ENCODE assay signal across 10 mouse cellular contexts in the genomic region with DNA sequence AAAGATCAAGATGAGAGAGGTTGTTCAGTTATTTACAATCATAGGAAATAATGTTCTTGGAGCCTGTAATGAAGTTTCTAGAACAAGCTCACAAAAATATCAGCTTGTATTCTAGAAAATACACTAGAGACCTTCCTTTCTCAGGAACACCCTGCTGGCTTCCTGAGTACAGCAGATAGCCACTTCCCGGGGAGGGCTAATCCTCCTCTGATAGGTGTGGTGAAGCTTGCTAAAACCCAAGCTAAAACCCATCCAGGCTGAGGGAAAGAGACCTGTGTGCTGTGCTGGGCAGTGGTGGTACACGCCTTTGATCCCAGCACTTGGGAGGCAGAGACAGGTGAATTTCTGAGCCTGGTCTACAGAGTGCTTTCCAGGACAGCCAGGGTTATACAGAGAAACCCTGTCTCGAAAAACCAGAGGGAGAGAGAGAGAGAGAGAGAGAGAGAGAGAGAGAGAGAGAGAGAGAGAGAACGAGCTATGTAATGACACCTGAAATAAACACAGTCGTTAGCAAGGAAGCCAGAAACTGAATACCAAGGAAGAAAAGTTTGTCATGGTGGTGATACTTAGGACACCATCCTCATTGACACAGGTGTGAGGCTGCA. TPM values are rescaled to one million over a fixed set of nuclear protein-coding genes. Genes with fewer than 3 reads are reported as not detected.
DNase-seq lines count a peak whose midpoint lies in the region; ATAC-seq and TF ChIP-seq lines count a peak whose summit lies in the region.
"Had no signal": no experiment of that assay in that cellular context is flagged by ENCODE, and none has a peak within 500 bp of the region (broad histone marks: within the 10 kb centered on the region; RNA-seq: fewer than 3 reads in every experiment).

No protein-coding gene starts in this region.

- no peak for TF ChIP-seq CTCF in layer of hippocampus, adult 2 months (conservative IDR thresholded peaks at IDR 0.05)
- no peak for TF ChIP-seq CTCF in MEL (IDR thresholded peaks at IDR 0.05 in 2 of 3, conservative IDR thresholded peaks at IDR 0.05 in 1 of 3; ENCODE audit: control insufficient read depth in 1 of 3, insufficient read depth in 1 of 3, low read depth in 2 of 3, low read length in 3 of 3, poor library complexity in 1 of 3, severe bottlenecking in 1 of 3)

- peak overlapping the region; percentile 15 for H3K4me2 ChIP-seq in liver, embryonic 13.5 days
- H3K4me2 ChIP-seq: embryonic facial prominence, embryonic 12.5 days; neural tube, embryonic 13.5 days; stomach, embryonic 15.5 days had no signal

- no peaks in the 10 kb centered on the region for H3K9me3 ChIP-seq in MEL (replicated peaks; ENCODE audit: insufficient read depth, low read length)
- H3K9me3 ChIP-seq in liver, embryonic 13.5 days (replicated peaks), result no peaks in the 10 kb centered on the region
- H3K9me3 ChIP-seq: embryonic facial prominence, embryonic 12.5 days; neural tube, embryonic 13.5 days; stomach, embryonic 15.5 days had no signal

- H3K27ac ChIP-seq in layer of hippocampus, adult 2 months, result peak overlapping the region; percentile 77
- H3K27ac ChIP-seq in MEL (ENCODE audit: control insufficient read depth, low read depth, low read length), result peak overlapping the region; percentile 89
- H3K27ac ChIP-seq in brown adipose tissue, adult 24 weeks (replicated peaks; ENCODE audit: low read depth, low read length), result peak overlapping the region; percentile 75
- H3K27ac ChIP-seq in liver, embryonic 13.5 days, result peak overlapping the region; percentile 74
- H3K27ac ChIP-seq: embryonic facial prominence, embryonic 12.5 days; stomach, embryonic 15.5 days had no signal

- peak; percentile 74 for ATAC-seq in liver, embryonic 13.5 days (ENCODE audit: low read depth)

- H3K36me3 ChIP-seq in MEL (ENCODE audit: control insufficient read depth in 1 of 2, insufficient read depth in 2 of 2, low read length in 2 of 2), result peaks cover 0 to 41% of the 10 kb centered on the region in 2 experiments; a peak in 2 of 4 replicates
- peaks cover 4% of the 10 kb centered on the region; the same call in 1 of the 2 replicates for H3K36me3 ChIP-seq in liver, embryonic 13.5 days
- H3K36me3 ChIP-seq: embryonic facial prominence, embryonic 12.5 days; neural tube, embryonic 13.5 days; stomach, embryonic 15.5 days had no signal

- H3K27me3 ChIP-seq in MEL (ENCODE audit: control insufficient read depth in 1 of 2, insufficient read depth in 2 of 2, low read length in 2 of 2), result no peaks in the 10 kb centered on the region
- H3K27me3 ChIP-seq in liver, embryonic 13.5 days, result no peaks in the 10 kb centered on the region
- H3K27me3 ChIP-seq: embryonic facial prominence, embryonic 12.5 days; neural tube, embryonic 13.5 days; stomach, embryonic 15.5 days had no signal

- no peak for DNase-seq in layer of hippocampus, adult 2 months (ENCODE audit: low spot score in 2 of 2)
- DNase-seq in layer of hippocampus, postnatal 14 days (ENCODE audit: low spot score in 2 of 2), result no peak
- DNase-seq in MEL (ENCODE audit: low read depth, low spot score), result peak; percentile 89
- DNase-seq in liver, embryonic 13.5 days, result no peak
- no peak for DNase-seq in embryo, embryonic 10 days (ENCODE audit: low spot score)
- DNase-seq in cerebellum, adult 9-11 months, result no peak

- peaks cover 45% of the 10 kb centered on the region for H3K79me2 ChIP-seq in MEL (ENCODE audit: control insufficient read depth, insufficient read depth, low read length, poor library complexity)

- H3K4me3 ChIP-seq in layer of hippocampus, adult 2 months, result no peak overlapping the region
- peak overlapping the region; percentile 15 to 22; a peak in 2 of 4 replicates for H3K4me3 ChIP-seq in MEL (ENCODE audit: control insufficient read depth in 1 of 2, insufficient read depth in 1 of 2, low read depth in 2 of 2, low read length in 2 of 2)
- H3K4me3 ChIP-seq in brown adipose tissue, adult 24 weeks (ENCODE audit: insufficient read depth, low read depth, low read length), result no peak overlapping the region
- H3K4me3 ChIP-seq in liver, embryonic 13.5 days (replicated peaks), result no peak overlapping the region
- H3K4me3 ChIP-seq: embryonic facial prominence, embryonic 12.5 days; neural tube, embryonic 13.5 days; stomach, embryonic 15.5 days had no signal

- H3K4me1 ChIP-seq in MEL (ENCODE audit: control insufficient read depth in 1 of 2, insufficient read depth in 2 of 2, low read length in 2 of 2), result peaks cover 23 to 47% of the 10 kb centered on the region in 2 experiments
- peaks cover 39% of the 10 kb centered on the region for H3K4me1 ChIP-seq in brown adipose tissue, adult 24 weeks (ENCODE audit: control insufficient read depth, insufficient read depth, insufficient read length, low read length)
- peaks cover 54% of the 10 kb centered on the region for H3K4me1 ChIP-seq in liver, embryonic 13.5 days (replicated peaks)

- H3K9ac ChIP-seq in MEL (ENCODE audit: control insufficient read depth, low read depth, low read length, poor library complexity, severe bottlenecking), result peak overlapping the region; percentile 54
- peak overlapping the region; percentile 37 for H3K9ac ChIP-seq in liver, embryonic 13.5 days
- H3K9ac ChIP-seq: embryonic facial prominence, embryonic 12.5 days; neural tube, embryonic 13.5 days; stomach, embryonic 15.5 days had no signal

- TF ChIP-seq POLR2A in MEL (IDR thresholded peaks at IDR 0.05; ENCODE audit: control insufficient read depth in 1 of 2, insufficient read depth in 1 of 2, low read depth in 1 of 2, low read length in 2 of 2, poor library complexity in 1 of 2), result peak in 1 of 2 experiments; percentile 74; a peak in 2 of 4 replicates

- peak; percentile 63 to 78; a peak in 3 of 4 replicates for TF ChIP-seq EP300 in MEL (IDR thresholded peaks at IDR 0.05; ENCODE audit: low read depth in 1 of 2, low read length in 2 of 2)

- TF ChIP-seq RAD21 in MEL (IDR thresholded peaks at IDR 0.05; ENCODE audit: low read depth, low read length), result no peak

- WGBS in liver, embryonic 13.5 days (ENCODE audit: insufficient replicate concordance), result 16% methylated on average over 5 of the region's 5 CpGs

TF ChIP-seq in MEL, 35 proteins besides CTCF, POLR2A, EP300 and RAD21 (continues in another document):
- no peak for TF ChIP-seq ZC3H11A (IDR thresholded peaks at IDR 0.05; ENCODE audit: low read depth, low read length)
- TF ChIP-seq USF1 (IDR thresholded peaks at IDR 0.05; ENCODE audit: low read depth, low read length), result no peak
- TF ChIP-seq ZNF384 (IDR thresholded peaks at IDR 0.05; ENCODE audit: low read depth, low read length), result no peak
- no peak for TF ChIP-seq GABPA (IDR thresholded peaks at IDR 0.05; ENCODE audit: low read depth, low read length)
- no peak; the same call in 1 of the 2 replicates for TF ChIP-seq TAL1 (IDR thresholded peaks at IDR 0.05; ENCODE audit: low read length)
- no peak for TF ChIP-seq ZKSCAN1 (IDR thresholded peaks at IDR 0.05; ENCODE audit: low read depth, low read length)
- peak; percentile 53 for TF ChIP-seq MAX (IDR thresholded peaks at IDR 0.05; ENCODE audit: low read length)
- TF ChIP-seq POLR2AphosphoS5 (IDR thresholded peaks at IDR 0.05; ENCODE audit: borderline replicate concordance, low read depth, low read length), result no peak
- no peak for TF ChIP-seq UBTF (IDR thresholded peaks at IDR 0.05; ENCODE audit: borderline replicate concordance, insufficient read depth, low read depth, low read length)
- TF ChIP-seq TBP (IDR thresholded peaks at IDR 0.05; ENCODE audit: low read depth, low read length), result peak; percentile 89
- TF ChIP-seq CHD2 (IDR thresholded peaks at IDR 0.05; ENCODE audit: low read length), result no peak
- TF ChIP-seq ETS1 (IDR thresholded peaks at IDR 0.05; ENCODE audit: low read depth, low read length), result peak; percentile 75
- 0 out of 2 replicates have a peak, but pooled peaks have one; percentile 58 for TF ChIP-seq POLR2AphosphoS2 (IDR thresholded peaks at IDR 0.05; ENCODE audit: low read length)
- TF ChIP-seq TCF12 (IDR thresholded peaks at IDR 0.05; ENCODE audit: low read depth, low read length), result peak; percentile 47
- peak; percentile 25; the same call in 1 of the 2 replicates for TF ChIP-seq CHD1 (IDR thresholded peaks at IDR 0.05; ENCODE audit: low read depth, low read length)
- TF ChIP-seq MYB (IDR thresholded peaks at IDR 0.05; ENCODE audit: low read depth, low read length), result 0 out of 2 replicates have a peak, but pooled peaks have one; percentile 15
- TF ChIP-seq JUND (IDR thresholded peaks at IDR 0.05; ENCODE audit: low read depth, low read length), result peak; percentile 90
- TF ChIP-seq SMC3 (IDR thresholded peaks at IDR 0.05; ENCODE audit: low read depth, low read length), result no peak; the same call in 1 of the 2 replicates
- TF ChIP-seq USF2 (IDR thresholded peaks at IDR 0.05; ENCODE audit: borderline replicate concordance in 1 of 2, insufficient read depth in 1 of 2, low read depth in 1 of 2, low read length in 2 of 2), result no peak
- peak; percentile 68 for TF ChIP-seq GATA1 (IDR thresholded peaks at IDR 0.05; ENCODE audit: low read depth, low read length)
- TF ChIP-seq RCOR1 (IDR thresholded peaks at IDR 0.05; ENCODE audit: low read depth, low read length), result peak; percentile 68
- peak; percentile 61; the same call in 1 of the 2 replicates for TF ChIP-seq NELFE (IDR thresholded peaks at IDR 0.05; ENCODE audit: low read depth, low read length)
- TF ChIP-seq E2F4 (IDR thresholded peaks at IDR 0.05; ENCODE audit: borderline replicate concordance, low read depth, low read length), result no peak
- 0 out of 2 replicates have a peak, but pooled peaks have one; percentile 23 for TF ChIP-seq MYC (IDR thresholded peaks at IDR 0.05; ENCODE audit: low read depth, low read length)

RNA-seq across cellular contexts. Expression of a gene that starts 48.6 kb away (rescaled TPM):
- 10 to 100 TPM; 54.3 to 60.0 TPM for total RNA-seq in layer of hippocampus, adult 2 months (2021)
- total RNA-seq in layer of hippocampus, postnatal 14 days (2021), result 10 to 100 TPM; 50.5 to 72.8 TPM
- total RNA-seq in MEL (2012; rRNA removed), result 19.3 and 31.9 TPM in 2 replicates
- polyA plus RNA-seq in MEL (2012; ENCODE audit: insufficient read depth in 1 of 2, insufficient read length in 2 of 2, low read depth in 1 of 2, low replicate concordance in 2 of 2, missing spikeins in 1 of 2), result 10 to 100 TPM in 1 of 2 experiments, not detected in 1; 25.3 TPM
- polyA plus RNA-seq in brown adipose tissue, adult 24 weeks (2012; ENCODE audit: insufficient read depth, insufficient read length, missing spikeins), result 13.8 and 23.1 TPM in 2 replicates
- polyA plus RNA-seq in liver, embryonic 13.5 days (2015; fragmentation: Nextera tagmentation; extraction: Ambion mirVana), result 7.4 and 8.3 TPM in 2 replicates

RNA-seq across cellular contexts. Expression of a gene that starts 57.4 kb away (rescaled TPM):
- total RNA-seq in layer of hippocampus, adult 2 months (2021), result 10 to 100 TPM; 65.9 to 69.3 TPM
- 10 to 100 TPM; 70.5 to 72.9 TPM for total RNA-seq in layer of hippocampus, postnatal 14 days (2021)
- 149 and 173 TPM in 2 replicates for total RNA-seq in MEL (2012; rRNA removed)
- 100 to 1,000 TPM; 139 to 437 TPM for polyA plus RNA-seq in MEL (2012; ENCODE audit: insufficient read depth in 1 of 2, insufficient read length in 2 of 2, low read depth in 1 of 2, low replicate concordance in 2 of 2, missing spikeins in 1 of 2)
- 105 and 113 TPM in 2 replicates for polyA plus RNA-seq in brown adipose tissue, adult 24 weeks (2012; ENCODE audit: insufficient read depth, insufficient read length, missing spikeins)
- polyA plus RNA-seq in liver, embryonic 13.5 days (2015; fragmentation: Nextera tagmentation; extraction: Ambion mirVana), result 134 and 159 TPM in 2 replicates

Comparison
In these comparisons a context has a peak if more than half of its experiments do, and no peak if none do; other contexts are left out.
1. H3K4me3 ChIP-seq: peak in MEL (2 of 2); none in layer of hippocampus, adult 2 months (single experiment), brown adipose tissue, adult 24 weeks (single experiment) and liver, embryonic 13.5 days (single experiment).
2. Peak in every context shown above with its lines, with median percentiles within 50 percentile points of each other: H3K27ac ChIP-seq.